Mouse (Mus musculus) hindlimb bud, embryonic 11.5 days (tissue): ENCODE data around the gene Pusl1.

Source experiments
- DNase-seq: peaks from one replicate; pipeline ENCODE4 v3.0.0-alpha.2; 2012; ENCODE audit warnings: low read depth, low spot score; ENCODE audit errors: extremely low spot score

Pusl1 gene

GRCm38 (mm10) chr4:155891551-155892001 is at the start of gene Pusl1, which contains the start of gene Acap3:
Gene Pusl1, minus strand, starts transcription at chr4:155891781.
Gene Acap3, plus strand, starts transcription at chr4:155891822.
- DNase-seq, result peak; percentile 80

- no peak for DNase-seq
Observed at GRCm38 (mm10) chr4:155932031-155932430, 40.5 kb upstream of the Pusl1 start.

GRCm38 (mm10) chr4:155908751-155909150 is 17.2 kb upstream of the Pusl1 start:
- no peak for DNase-seq

DNA sequence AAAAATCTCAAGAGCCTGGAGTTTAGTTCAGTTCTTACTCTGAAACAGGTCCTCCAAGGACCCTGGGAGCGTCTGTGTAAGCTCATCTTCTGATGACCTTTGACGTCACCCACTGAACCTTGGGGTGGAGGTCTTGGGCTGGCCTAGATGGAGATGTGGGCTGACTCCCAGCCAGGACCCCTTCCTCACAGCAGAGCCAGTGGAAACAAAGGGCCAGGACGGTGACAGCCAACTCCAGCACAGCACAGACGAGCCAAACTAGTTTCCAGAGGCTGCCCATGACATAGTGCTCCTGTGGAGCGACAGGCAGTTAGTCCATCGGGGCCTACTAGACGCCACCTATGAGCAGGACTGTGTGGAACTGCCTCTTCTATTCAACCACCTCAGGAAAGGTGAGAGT is 16.7 kb upstream of the Pusl1 start:
- DNase-seq, result no peak

- no peak for DNase-seq
Observed at GRCm38 (mm10) chr4:155907003-155907402, 15.4 kb upstream of the Pusl1 start.

GRCm38 (mm10) chr4:155906125-155906524 is 14.5 kb upstream of the Pusl1 start:
- no peak for DNase-seq

- no peak for DNase-seq
Observed at GRCm38 (mm10) chr4:155905634-155906033, 14.1 kb upstream of the Pusl1 start.

DNA sequence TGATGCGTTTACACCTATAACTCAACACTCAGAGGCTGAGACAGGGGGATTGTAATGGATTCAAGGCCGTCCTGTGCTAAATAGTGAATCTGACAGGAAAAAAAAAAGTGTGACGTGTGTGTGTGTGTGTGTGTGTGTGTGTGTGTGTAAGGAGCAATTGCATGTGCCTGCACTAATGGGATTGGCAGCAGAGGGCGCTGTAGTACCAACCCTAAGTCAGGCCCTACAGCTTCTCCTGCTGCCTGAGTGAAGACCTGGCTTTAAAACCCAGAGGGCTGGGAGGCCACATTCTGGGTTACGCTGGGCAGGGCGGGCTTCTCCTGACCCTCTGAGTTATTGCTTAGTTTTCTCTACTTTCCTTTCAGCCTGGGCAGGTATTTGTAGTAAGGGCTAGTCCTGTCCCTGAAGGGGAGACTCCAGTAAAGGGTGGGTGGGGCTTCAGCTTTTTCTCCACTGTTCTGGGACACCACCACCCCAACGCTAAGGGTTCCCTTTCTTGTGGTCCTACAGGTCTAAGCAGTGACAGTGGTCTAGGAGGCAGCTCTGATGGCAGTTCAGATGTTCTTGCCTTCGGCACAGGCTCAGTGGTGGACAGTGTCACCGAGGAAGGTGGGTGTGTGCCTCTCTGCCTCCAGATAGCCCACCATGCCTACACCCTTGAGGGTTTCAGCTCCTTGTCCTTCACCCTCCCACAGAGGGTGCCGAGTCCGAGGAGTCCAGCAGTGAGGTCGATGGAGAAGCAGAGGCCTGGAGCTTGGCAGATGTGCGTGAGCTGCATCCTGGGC is 12.9 kb upstream of the Pusl1 start:
- DNase-seq, result no peak

GRCm38 (mm10) chr4:155903246-155903645 is 11.7 kb upstream of the Pusl1 start:
- DNase-seq, result no peak

- no peak for DNase-seq
Observed at GRCm38 (mm10) chr4:155901205-155901604, 9.6 kb upstream of the Pusl1 start.

DNA sequence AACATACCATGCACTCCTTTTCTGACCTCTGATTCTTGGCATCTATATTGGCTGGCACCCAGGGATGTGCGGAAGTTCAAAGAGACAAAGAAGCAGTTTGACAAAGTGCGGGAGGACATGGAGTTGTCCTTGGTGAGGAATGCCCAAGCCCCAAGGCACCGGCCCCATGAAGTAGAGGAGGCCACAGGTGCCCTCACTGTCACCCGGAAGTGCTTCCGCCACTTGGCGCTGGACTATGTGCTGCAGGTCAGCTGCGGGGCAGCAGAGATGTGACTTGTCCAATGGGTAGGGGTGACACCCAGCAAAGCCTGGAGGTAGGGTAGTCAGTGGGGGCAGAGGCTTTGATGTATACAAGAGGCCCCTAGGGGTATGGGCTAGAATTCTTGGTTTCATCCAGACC is 7.8 kb upstream of the Pusl1 start:
- no peak for DNase-seq

DNA sequence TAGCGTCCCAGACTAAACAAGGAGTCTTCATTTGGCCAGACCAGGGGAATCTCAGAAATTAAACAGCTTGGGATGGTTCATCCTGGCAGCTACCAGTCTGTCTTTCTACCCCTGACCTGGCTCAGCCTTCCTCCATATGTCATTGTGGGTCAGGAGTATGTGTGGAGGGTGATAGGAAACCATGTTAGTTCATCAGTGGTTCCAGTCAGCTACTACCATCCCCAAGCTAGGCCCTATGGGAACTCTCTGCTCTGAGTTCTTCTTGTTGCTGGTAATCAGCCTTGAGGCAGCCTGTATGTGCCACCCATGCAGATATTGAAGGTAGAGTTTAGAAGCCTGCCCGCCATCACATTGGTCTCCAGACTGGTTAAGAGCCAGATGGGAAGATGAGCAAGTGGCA is 6.7 kb upstream of the Pusl1 start:
- DNase-seq, result no peak

DNA sequence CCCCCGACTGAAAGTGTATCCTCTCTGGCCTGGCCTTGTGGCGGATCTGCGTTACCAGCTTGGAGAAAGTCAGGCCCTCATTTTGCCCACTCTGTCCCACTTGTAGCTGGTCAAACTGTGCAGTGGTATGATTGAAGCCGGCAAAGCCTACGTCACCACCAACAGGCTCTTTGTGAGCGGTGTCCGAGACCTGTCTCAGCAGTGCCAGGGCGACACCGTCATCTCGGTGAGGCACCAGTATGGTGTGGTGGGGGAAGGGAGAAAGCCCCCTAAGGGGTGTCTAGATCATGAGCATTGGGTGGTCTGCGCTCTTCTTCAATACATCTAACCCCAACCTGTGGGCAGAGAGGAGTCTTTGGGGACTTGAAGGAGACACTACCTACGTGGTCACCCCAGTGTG is 4.9 kb upstream of the Pusl1 start:
- DNase-seq, result no peak

GRCm38 (mm10) chr4:155895826-155896225 is 4.2 kb upstream of the Pusl1 start:
- DNase-seq, result no peak

- DNase-seq, result no peak
Observed at GRCm38 (mm10) chr4:155895216-155895615, 3.6 kb upstream of the Pusl1 start.

DNA sequence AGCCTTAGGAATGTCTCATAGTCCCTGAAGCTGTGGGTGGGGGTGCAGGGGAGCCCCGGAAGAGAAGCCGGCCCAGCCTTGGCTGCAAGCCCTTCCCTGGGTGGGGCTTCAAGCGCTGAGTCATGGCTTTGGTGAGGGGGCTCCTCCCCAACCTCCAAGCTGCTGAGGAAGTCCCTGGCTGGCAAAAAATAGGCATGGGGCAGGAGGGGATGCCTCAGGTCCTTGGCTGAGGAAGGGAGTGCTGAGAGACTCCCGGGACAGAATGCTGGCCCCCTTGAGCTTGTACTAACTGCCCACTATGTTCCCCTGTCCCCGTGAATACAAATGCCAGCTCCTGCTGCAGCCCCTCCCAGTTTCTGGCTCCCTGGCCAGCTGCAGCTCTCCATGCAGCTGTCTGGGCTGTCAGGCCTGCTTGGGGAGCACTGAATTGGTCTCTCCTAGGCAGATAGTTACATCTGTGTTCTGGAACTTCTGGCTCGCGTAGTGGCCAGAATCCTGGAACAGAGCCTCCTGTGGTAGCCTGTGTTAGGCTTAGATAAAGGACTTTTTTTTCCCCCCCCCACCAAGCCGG is 2.8 kb upstream of the Pusl1 start:
- no peak for DNase-seq

DNA sequence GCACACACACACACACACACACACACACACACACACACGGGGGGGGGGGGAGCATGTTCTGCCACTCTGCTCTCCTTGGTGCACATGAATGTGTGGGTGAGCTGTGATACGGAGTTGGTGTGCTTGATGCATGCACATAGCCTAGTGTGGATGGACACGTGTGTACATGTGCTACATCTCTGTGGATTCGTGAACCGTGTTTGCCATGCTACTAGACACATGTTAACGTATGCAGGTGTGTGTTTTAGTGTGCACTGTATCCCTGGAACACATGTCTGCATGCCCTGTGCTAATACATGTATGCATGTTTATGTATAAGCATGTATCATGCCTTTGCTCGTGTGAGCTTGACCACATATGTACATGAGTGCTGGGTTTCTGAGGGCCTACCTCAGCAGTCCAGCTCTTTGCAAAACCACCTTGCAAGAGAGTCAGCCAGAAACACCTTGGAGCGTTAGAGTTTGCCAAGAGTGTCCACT is 1.7 kb upstream of the Pusl1 start:
- DNase-seq, result no peak

DNA sequence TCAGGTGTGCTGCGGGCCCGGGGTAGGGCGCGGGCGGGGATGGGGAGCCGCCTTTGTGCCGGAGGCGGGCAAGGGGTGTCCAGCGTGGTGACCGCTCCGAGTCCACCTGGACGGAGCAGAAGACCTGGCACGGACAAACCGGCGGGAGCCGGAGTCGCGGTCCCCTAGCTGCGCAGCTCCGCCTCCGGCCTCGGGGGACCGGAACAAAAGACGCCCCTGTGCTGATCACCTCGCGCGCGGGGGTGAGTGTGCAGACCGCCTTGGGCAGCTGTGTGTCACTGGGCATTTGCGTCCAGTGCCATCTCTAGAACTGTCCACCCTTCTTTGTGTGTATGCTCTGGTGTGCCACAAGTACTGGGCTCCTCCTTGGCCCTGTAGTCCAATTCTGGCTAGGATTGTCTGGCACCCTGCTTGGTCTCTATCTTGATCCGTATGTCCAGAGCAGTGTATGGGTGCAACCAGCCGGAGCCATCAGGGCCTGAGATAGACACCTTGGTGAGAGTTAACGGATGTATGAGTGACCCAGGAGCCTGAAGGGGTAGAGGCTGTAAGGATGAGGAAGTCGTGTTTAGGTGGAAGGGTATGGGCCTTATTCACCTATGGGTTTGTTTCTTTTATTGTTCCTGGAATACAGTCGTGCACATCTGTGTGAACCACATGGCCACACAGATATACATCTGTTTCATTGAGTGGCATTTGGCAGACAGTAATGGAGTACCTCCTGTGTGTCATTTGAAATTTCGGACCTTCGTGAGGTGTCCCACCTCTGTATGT is 1.0 kb upstream of the Pusl1 start:
- DNase-seq, result no peak

DNA sequence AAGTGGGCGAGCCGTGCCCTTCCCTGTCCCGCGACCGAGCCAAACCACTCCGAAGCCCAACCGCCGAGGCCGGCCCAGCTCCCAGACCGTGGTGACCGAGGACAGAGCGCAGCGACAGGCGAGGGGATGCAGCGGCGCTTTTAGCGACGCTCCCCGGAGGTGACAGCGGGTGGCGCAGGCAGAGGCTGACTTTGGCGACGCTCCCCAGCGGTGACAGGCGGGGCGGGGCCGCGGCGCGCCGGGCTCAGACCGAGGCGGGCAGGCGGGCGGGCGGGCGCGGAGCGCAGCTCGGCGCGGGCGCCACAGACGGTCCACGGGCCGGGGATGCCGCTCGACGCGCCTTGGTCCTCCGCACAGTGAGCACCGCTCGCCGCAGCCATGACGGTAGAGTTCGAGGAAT is 436 bp upstream of the Pusl1 start:
- DNase-seq, result no peak

GRCm38 (mm10) chr4:155891011-155891471 is 540 bp downstream of the Pusl1 start:
- no peak for DNase-seq

DNA sequence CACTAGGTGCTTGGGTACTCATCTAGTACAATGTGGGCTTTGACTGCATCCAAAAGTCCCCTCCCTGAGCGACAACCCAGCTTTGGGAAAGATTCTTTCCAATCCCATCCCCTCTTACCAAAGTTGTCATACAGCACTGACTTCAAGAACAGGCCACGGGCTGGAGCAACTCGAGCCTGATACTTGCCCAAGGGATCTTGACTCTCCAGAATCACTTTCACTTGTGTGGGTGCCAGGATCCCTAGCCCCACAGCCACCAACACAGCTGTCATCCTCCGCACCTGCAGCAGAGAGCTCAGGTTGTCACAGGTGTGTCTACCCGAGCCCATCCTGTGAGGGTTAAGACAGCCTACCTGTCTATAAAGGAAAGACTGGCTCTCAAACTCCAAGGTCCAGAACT is 2.3 kb downstream of the Pusl1 start:
- DNase-seq, result no peak

DNA sequence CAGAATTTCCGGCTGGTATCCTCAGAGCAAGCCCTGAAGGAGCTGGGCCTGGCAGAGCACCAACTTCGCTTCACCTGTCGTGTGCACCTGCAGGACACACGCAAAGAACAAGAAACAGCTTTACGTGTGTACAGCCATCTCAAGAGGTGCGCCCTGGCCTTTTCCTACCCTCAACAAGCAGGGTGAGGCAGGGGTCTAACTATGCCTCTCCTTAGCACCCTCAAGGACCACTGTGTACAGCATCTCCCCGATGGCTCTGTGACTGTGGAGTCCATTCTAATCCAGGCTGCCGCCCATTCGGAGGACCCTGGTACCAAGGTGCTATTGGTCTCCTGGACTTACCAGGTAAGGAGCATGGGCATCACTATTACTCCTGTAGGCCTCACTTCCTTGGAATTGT is 3.4 kb downstream of the Pusl1 start:
- no peak for DNase-seq
